Mouse (Mus musculus) liver, adult 2 months (tissue): ENCODE data around the gene Themis2. TPM values are rescaled to one million over a fixed set of nuclear protein-coding genes. Genes with fewer than 3 reads are reported as not detected.
"Not testable (repeated sequence)": the region's sequence is repeated elsewhere in the genome, so short reads cannot be mapped to it uniquely, and the experiment has no call there.

Experiments used
- DNase-seq: peaks from one replicate; pipeline ENCODE4 v3.0.0-alpha.2; 2011; ENCODE audit warnings: low read depth, low spot score; ENCODE audit errors: extremely low read depth
- H3K27ac ChIP-seq: fragments of 200-500 bp; replicated peaks from 2 replicates; pipeline ENCODE4 v1.5.1; 2012; ENCODE audit warnings: low read depth, mild to moderate bottlenecking, control low read depth, inconsistent platforms, low read length; ENCODE audit not compliant: insufficient read depth
- H3K27me3 ChIP-seq: fragments of 200-500 bp; 2 replicates; pipeline ENCODE4 v1.6.1; 2012; ENCODE audit warnings: mild to moderate bottlenecking, moderate library complexity, low read length, inconsistent platforms; ENCODE audit not compliant: control insufficient read depth, insufficient read depth
- H3K36me3 ChIP-seq: fragments of 200-500 bp; 2 replicates; pipeline ENCODE4 v1.6.1; 2012; ENCODE audit warnings: low read length, inconsistent platforms; ENCODE audit not compliant: control insufficient read depth, insufficient read depth
- H3K4me1 ChIP-seq: fragments of 200-500 bp; 2 replicates; pipeline ENCODE4 v1.6.1; 2011; ENCODE audit warnings: low read length; ENCODE audit not compliant: control insufficient read depth, insufficient read depth
- H3K4me3 ChIP-seq: fragments of 200-500 bp; 2 replicates; pipeline ENCODE4 v1.5.1; 2011; ENCODE audit warnings: low read depth, mild to moderate bottlenecking, control low read depth, low read length, moderate library complexity; ENCODE audit not compliant: insufficient read depth
- H3K79me2 ChIP-seq: fragments of 200-500 bp; 2 replicates; pipeline ENCODE4 v1.6.1; 2012; ENCODE audit warnings: inconsistent platforms, mild to moderate bottlenecking, low read length, moderate library complexity; ENCODE audit not compliant: control insufficient read depth, insufficient read depth
- H3K9ac ChIP-seq: fragments of 200-500 bp; 2 replicates; pipeline ENCODE4 v1.6.1; 2012; ENCODE audit warnings: low read depth, mild to moderate bottlenecking, control low read depth, inconsistent platforms, low read length
- CTCF ChIP-seq: fragments of 200-500 bp; IDR thresholded peaks from 2 replicates; pipeline ENCODE4 v1.5.1; 2011; ENCODE audit warnings: low read depth, low read length, control low read depth
- POLR2A ChIP-seq: fragments of 200-500 bp; IDR thresholded peaks from 2 replicates; pipeline ENCODE4 v1.6.1; 2011; ENCODE audit warnings: low read length, control low read depth; ENCODE audit not compliant: insufficient read depth; ENCODE audit errors: extremely low read depth
- WGBS: fragments of 180-500 bp; shearing (Covaris S2); methylation state at CpG from one replicate; pipeline ENCODE4 v1.1.7; 2018; 5-methylcytosine and 5-hydroxymethylcytosine counted together
- polyA plus RNA-seq: library from polyadenylated mRNA; depleted of rRNA; stranded (reverse); fragments of >200 nt; gene quantifications from 2 replicates; pipeline ENCODE4 v1.2.3, GENCODE M21; 2012
- total RNA-seq: library from RNA; depleted of rRNA; stranded (reverse); fragments of >200 nt; gene quantifications from 2 replicates; pipeline ENCODE4 v1.2.3, GENCODE M21; 2014

Themis2 gene
- total and polyA plus RNA-seq, 2 experiments, result 2.5 to 3.1 TPM

- 96% methylated on average over 7 of the region's 7 CpGs for whole genome bisulfite sequencing
- no peak overlapping the region for H3K27ac ChIP-seq
- TF ChIP-seq CTCF, result no peak
- no peak for TF ChIP-seq POLR2A
Observed at GRCm38 (mm10) chr4:132803876-132804275, 7.7 kb upstream of the Themis2 start.

GRCm38 (mm10) chr4:132803212-132803611, 7.0 kb upstream of the Themis2 start:
- no peak for DNase-seq
- H3K4me3 ChIP-seq, result no peak overlapping the region
- H3K4me1 ChIP-seq, result no peaks in the 10 kb centered on the region
- no peak for TF ChIP-seq POLR2A
- TF ChIP-seq CTCF, result no peak
- H3K27me3 ChIP-seq, result no peaks in the 10 kb centered on the region
- no peak overlapping the region for H3K9ac ChIP-seq
- H3K79me2 ChIP-seq, result no peaks in the 10 kb centered on the region
- H3K36me3 ChIP-seq, result no peaks in the 10 kb centered on the region
- no peak overlapping the region for H3K27ac ChIP-seq
- WGBS, result 90% methylated on average over 5 of the region's 5 CpGs

More at GRCm38 (mm10) chr4:132803876-132804275, 7.7 kb upstream of the Themis2 start:
- DNase-seq, result no peak
- no peak overlapping the region for H3K9ac ChIP-seq
- H3K79me2 ChIP-seq, result no peaks in the 10 kb centered on the region
- H3K36me3 ChIP-seq, result no peaks in the 10 kb centered on the region
- H3K4me3 ChIP-seq, result no peak overlapping the region
- no peaks in the 10 kb centered on the region for H3K27me3 ChIP-seq
- H3K4me1 ChIP-seq, result no peaks in the 10 kb centered on the region

GRCm38 (mm10) chr4:132802171-132802637, 6.0 kb upstream of the Themis2 start:
- WGBS, result 75% methylated on average over 16 of the region's 16 CpGs
- H3K27me3 ChIP-seq, result no peaks in the 10 kb centered on the region

GRCm38 (mm10) chr4:132801176-132802077, 5.2 kb upstream of the Themis2 start:
- no peaks in the 10 kb centered on the region for H3K27me3 ChIP-seq
- H3K4me3 ChIP-seq, result no peak overlapping the region
- H3K9ac ChIP-seq, result no peak overlapping the region
- no peaks in the 10 kb centered on the region for H3K79me2 ChIP-seq
- H3K27ac ChIP-seq, result no peak overlapping the region
- no peak for TF ChIP-seq POLR2A
- TF ChIP-seq CTCF, result no peak
- 91% methylated on average over 18 of the region's 18 CpGs for WGBS
- H3K36me3 ChIP-seq, result no peaks in the 10 kb centered on the region
- no peak for DNase-seq
- H3K4me1 ChIP-seq, result no peaks in the 10 kb centered on the region

More at GRCm38 (mm10) chr4:132802171-132802637, 6.0 kb upstream of the Themis2 start:
- DNase-seq, result no peak
- H3K36me3 ChIP-seq, result no peaks in the 10 kb centered on the region
- H3K79me2 ChIP-seq, result no peaks in the 10 kb centered on the region
- H3K4me3 ChIP-seq, result no peak overlapping the region
- no peaks in the 10 kb centered on the region for H3K4me1 ChIP-seq
- no peak overlapping the region for H3K9ac ChIP-seq
- TF ChIP-seq POLR2A, result no peak
- no peak for TF ChIP-seq CTCF
- H3K27ac ChIP-seq, result no peak overlapping the region

- Histone ChIP-seq H3K4me1 (no peaks in the 10 kb centered on the region), H3K9ac (no peak overlapping the region), H3K27me3 (peaks cover 4% of the 10 kb centered on the region; the same call in 1 of the 2 replicates), H3K27ac (no peak overlapping the region), H3K36me3 (no peaks in the 10 kb centered on the region), H3K4me3 (no peak overlapping the region), H3K79me2 (no peaks in the 10 kb centered on the region)
- DNase-seq, result no peak
- 87% methylated on average over 4 of the region's 4 CpGs for WGBS
- no peak for TF ChIP-seq CTCF
- TF ChIP-seq POLR2A, result no peak
Observed at GRCm38 (mm10) chr4:132799845-132800244, 3.7 kb upstream of the Themis2 start.

- not testable (repeated sequence) for H3K79me2 ChIP-seq, H3K4me3 ChIP-seq, H3K4me1 ChIP-seq, H3K27ac ChIP-seq, H3K36me3 ChIP-seq, H3K27me3 ChIP-seq, DNase-seq, H3K9ac ChIP-seq
- 82% methylated on average over 3 of the region's 3 CpGs for WGBS
Observed at GRCm38 (mm10) chr4:132798666-132799065, 2.5 kb upstream of the Themis2 start.
